Mouse (Mus musculus) right cerebral cortex, adult 2 months (tissue): ENCODE measurements around the gene Chd2.

Source experiments
- DNase-seq, 2 experiments: peaks; one replicate each; pipeline ENCODE4 v3.0.0; 2021 to 2022; ENCODE audit warnings: low spot score in 2 of 2

Chd2 gene

DNA sequence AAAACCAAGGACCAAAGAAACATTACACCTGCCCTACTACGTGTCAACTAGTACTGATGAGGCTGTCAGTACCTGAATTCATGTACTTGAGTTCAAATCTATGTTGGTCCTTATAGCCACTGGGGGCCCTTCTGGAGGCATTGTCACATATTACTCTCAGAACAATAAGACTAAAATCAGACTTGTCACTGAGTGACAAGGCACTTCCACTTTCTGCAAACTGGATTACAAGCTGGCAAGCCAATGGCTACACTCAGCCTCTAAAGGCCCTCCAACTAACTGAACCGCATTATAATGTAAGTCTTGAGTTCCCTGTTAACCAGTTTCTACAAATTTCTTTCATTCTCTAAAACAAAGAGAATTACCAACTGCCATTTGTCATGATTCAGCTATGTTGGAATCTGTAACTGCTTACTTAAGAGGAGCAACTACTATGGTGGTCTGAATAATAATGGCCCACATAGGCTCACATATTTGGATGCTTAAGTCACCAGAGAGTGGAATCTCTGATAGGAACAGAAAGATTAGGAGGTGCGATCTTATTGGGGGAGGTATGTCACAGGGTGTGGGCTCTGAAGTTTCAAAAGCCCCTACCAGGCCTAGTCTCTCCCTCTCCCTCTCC is 89.3 kb downstream of the Chd2 start:
- DNase-seq: no peak

DNA sequence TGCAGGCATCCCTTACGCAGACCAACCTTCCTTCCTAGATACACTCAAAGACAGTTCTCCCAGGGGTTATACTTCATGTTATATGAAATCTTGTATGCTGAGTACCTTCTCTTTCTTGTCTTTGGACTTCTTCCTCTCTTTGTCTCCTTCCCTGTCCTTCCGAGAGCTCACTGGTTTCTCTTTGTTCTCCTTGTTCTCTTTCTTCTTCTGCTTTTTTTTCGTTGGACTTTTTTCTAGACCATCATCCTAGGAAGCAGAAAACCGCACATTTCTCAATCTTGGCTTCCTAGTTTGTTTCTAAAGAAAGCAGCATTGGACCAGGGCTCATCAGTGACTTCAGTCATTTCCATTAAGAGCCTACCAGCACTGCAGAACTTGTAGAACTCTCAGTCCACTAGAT is 90.0 kb downstream of the Chd2 start:
- DNase-seq: no peak

DNA sequence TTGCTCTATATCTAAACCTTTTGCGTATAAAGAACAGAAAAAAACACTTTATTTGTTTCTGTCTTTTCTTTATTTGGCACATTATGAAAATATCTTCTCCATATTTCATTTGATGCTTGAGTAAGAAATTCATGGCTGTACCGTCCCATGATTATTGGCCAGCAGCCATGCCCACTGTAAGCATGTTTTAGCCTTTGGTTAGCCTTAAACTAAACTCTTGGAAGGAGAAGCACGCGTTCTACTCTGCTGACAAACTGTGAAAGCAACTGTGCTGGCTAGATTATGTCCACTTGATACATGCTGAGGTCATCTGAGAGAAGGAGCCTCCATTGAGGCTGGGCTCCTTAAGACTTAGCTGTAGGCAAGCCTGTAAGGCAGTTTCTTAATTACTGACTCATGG is 99.4 kb downstream of the Chd2 start:
- DNase-seq: no peak

DNA sequence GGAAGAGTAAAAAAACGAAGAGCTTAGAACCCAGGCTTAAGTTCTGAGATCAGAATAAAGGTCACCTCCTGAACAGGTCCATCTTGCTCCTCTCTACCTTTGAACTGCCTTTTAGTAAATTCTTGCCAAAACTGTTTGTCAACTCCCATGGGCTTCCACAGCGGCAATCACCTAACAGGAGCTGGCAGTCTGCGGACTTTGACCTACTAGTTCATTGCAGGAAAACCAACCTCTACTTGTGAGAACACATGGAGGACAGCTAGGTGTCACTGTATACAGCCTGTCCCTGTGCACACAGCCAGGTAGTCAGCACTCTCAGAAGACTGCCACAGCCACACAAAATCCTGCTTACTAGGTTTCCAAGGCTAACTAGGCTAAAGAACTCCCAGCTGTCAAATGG is 99.8 kb downstream of the Chd2 start:
- DNase-seq: no peak

DNA sequence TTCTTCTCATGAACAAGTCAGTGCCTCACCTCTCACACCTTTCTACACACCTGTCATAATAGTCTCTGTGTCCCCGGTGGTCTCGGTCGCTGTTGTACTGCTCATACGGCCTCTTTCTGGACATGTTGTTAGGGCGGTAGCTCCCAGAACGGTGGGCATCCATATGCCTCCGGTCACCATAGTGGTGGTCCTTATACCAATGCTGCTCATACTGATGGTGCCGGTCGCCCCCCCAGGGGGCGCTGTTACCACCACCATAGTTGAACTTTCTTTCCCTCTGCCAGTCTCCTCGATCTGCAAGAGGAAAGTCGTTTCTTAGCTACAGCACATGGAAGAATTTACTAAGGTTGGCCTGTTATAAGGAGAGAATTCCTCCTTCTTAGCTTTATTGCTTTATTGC is 105.9 kb downstream of the Chd2 start:
- DNase-seq: peak in 1 of 2 experiments; percentile 40

DNA sequence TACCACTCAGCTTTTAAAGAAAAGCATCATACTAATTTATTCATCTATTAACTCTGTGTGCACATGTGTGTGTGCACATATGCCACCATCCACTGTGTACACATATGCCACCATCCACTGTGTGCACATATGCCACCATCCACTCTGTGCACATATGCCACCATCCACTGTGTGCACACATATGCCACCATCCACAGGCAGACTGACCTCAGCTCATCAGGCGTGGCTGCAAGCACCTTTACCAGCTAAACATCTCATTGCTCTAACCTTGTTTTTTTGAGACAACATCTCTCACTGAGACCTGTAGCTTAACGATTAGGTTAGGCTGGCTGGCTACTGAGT is 107.3 kb downstream of the Chd2 start:
- DNase-seq: no peak

DNA sequence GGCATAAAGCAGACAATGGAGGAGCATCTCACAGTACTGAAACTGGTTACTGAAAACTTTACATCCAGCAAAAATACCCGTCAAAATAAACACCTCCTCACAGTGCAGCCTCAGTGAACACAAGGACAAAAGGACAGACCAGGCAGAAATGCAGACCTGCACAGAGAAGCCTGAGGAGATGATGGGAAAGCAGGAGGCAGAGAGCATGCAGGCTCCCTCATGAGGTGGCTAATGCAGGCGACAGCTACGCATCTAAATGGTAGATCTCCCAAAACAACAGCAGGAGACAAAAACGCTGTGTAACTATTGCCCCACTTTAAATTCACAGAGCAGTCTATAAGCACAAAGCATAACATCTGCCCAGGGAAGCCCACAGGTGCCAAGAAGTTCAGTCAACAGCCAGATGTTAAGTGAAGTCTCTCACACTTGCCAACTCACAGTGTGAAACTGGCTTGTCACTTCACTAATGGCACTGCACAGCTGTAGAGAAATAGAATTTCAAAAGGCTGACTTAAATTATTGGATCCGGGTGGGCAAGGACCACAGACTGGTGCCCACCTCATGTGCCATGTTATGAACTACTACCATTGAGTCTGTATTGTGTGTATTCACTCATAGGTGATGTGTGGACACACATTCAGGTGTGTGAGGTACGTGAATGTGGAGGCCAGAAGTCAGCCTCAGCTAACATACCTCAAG is 107.8 kb downstream of the Chd2 start:
- no peak for DNase-seq

DNA sequence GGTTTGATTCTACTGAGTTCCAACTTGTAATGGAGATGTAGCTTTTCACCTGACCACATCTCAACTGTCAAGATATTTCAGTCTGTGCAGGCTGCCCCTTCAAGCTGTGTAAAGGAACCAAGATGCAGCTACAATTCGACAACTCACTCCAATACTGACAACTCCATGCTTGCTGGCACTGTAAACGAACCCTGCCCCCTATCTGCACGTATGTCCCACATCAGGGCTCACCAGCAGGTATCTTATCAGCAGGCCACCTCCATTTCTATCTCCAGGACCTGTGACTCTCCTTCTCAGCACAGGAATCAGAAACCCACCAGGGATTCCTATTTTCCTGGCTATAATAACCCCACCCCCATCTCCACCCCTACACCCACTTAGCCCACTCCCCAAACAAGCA is 113.1 kb downstream of the Chd2 start:
- no peak for DNase-seq

DNA sequence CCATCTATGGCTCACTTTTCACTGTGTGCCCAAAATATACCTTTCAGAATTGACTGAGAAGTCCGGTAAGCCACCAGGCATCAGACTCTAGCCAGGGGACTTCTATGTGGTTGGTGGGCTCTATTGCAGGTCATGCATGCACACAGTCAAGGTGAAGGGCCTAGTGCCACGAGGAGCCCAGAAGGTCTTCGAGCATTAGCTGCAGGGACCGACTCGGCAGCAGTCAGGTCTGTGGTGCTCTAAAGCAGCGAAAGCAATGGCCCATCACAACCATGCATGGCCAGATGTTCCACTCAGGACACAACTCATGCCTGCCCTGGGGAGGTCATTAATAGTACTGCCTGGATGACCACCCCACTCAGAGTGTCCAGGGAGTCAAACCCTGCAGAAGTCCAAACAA is 113.8 kb downstream of the Chd2 start:
- DNase-seq: no peak

DNA sequence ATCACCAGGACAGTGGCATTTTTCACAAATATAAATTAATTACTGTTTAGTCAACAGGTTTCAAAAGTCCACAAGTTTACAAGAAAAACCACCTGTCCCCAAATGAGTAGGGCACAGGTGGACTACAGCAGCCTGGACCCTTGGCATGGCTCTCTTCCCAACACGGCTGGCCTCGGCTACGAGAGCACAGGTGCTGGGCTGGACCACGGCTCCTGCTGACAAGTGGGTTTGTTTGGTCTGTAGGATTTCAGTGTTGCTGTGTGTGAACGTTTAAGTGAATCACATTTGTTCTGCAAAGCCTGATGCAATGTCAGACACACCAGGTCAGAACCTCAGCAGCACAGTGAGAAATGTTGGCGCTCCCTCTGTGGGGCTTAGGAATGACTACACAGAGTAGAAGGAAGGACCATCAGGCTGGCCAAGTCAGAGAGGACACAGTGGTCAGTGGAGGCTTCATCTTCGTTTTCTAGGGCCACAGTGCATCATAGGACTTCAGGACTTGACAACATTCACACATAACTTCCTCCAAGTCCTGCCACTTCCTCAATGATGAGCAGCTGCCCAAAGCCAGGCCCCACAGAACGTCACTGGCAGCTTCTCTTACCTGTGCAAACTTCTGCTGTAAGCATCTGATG is 114.8 kb downstream of the Chd2 start:
- no peak for DNase-seq

DNA sequence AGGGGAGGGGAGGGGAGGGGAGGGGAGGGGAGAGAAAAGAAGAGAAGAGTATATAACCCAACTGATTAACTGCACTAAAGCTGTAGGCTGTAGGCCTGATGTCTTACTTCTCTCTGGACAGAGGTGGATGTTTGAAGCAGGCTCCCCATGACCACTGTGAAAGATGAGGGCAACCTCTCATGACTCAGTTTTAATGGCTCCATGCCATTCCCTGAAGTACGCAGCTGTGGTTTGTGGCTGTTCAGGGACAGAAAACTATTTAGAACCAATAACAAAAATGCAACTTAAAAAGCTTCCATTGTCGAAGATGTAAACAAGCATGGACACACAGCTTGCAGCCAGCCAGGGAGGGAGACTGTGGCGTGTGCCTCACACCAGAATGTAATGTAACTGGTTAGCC is 115.4 kb downstream of the Chd2 start:
- DNase-seq: no peak

DNA sequence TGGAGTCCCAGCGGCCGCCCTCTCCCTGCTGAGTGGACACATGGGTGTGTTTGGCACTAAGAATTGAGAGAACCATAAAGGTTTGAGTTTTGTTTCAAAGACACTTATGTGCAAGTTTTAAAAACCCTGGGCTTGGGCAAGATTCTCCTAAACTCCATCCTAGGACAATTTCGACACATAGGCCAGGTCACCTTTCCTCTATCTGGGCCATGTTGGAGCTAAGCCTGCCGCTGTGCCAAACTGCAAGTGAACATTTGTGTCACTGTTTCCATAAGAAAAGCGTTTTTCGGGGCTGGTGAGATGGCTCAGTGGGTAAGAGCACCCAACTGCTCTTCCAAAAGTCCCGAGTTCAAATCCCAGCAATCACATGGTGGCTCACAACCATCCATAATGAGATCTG is 116.2 kb downstream of the Chd2 start:
- no peak for DNase-seq

DNA sequence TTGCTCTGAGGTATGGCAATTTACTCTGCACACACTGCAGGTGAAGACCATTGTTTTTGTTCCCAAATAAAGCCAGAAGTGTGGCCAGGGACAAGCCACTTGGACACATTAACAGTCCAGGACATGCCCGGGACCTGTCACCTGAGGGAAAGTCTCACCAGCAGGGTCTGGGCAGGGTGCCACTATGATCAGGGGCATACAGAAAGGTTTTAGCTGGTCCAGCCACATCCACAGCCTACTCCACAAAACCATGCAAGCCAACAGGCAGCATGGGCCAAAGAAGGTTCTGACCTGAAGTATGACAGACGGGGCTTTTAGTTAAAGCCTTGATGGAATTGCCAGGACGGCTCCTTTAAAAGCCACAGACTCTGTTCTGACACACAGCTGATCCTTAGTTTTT is 116.9 kb downstream of the Chd2 start:
- no peak for DNase-seq

DNA sequence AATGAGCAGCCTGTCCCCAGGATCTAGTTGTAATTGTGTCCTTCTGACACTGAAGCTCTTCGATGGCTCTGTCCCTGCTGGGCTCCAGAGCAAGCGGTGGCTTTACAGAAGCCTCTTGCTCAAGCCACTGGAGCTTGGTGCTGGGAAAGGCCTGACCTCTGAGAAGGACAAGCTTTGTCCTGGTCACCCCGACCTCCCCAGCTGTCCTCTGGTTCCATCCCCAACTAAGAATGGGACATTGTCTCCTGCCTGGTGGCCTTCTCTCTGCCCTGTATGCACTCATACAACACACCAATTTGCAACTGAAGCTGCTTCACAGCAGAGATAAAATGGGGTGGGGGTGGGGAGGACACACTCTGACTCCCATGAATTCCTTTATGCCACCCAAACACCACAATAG is 117.4 kb downstream of the Chd2 start:
- no peak for DNase-seq

DNA sequence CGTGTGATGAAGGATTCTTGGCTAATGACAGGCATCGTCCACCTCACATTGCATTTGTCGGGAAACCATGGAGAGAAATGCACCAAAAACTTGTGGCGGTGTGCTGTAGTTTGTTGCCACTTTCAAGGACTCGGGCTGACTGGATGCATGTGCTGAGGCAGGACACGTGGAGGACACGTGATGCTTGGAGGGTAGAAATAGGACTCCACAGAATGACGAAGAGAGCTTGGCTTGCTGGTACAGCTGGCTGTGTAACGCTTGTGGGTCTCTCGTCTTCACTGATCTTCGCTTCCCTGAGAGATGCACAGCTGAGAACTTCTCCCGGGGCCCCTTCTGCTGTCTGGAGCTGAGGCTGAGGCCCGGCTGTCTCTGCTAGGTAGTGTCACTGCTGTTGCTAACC is 118.4 kb downstream of the Chd2 start:
- peak; percentile 73 to 79 for DNase-seq

DNA sequence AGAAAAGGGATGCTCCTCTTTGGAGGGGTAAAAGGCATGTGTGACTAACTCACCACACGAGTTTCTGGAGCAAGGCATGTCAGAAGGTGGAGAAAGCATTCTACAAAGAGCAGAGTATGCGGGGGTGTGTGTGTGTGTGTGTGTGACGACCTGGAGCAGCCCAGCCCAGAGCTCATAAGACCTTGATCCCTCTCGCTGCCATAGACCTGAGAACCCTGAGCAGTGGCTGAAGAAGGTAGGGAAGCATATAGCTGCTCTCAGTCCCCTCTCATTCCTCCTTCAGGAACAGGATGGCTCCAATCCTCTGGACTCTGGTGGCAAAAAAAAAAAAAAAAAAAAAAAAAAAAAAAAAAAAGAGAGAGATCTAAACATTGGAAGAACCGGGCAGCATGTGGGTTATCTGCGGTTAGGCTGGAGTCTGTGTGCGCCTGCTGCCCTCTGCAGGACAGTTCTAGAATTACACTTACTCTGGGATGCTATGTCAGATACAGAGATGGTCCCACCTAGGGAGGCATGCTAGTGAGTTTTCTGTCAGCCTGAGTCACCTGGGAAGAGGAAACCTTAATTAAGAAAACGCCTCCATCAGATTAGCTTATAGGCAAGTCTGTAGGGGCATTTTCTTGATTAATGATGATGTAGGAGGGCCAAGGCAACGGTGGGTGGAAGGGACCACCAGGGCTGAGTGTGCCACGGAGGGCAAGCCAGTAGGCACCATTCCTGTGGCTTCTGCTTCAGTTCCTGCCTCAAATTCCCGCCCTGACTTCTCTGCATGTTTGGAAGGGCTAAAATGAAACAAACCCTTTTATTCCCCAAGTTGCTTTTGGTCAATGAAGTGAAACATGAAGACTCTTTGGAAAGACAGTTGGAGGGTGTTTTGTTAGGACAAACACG is 119.2 kb downstream of the Chd2 start:
- DNase-seq: peak; percentile 92 to 94

DNA sequence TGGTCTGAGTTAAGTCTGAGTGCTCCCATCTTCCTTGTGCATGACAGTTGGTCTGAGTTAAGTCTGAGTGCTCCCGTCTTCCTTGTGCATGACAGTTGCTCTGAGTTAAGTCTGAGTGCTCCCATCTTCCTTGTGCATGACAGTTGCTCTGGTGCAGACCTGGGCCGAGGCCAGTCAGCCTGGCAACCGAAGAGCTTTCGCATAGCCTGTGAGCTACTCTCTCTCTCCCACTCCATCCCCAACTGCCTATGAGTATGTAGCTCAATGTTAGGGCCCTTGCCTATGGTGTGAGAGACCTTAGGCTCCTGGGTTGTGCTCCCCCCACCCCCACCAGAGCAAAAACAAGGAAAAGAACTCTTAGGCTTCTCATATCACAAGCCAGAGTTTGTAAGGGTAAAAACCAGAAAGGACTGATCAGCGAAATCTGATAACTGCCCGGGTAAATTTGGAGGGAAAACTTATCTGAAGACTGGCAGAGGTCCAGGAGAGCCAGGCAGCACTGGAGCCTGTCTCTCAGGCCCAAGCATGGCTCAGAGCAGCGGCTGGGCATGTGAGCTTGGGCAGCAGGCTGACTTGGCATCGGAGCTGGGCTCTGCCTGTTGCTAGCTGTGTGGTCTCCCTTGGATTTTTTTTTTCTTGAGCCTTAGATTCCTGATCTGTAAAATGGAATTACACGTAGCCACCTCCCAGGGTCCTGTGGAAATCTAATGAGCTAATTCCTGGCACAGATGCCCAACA is 120.2 kb downstream of the Chd2 start:
- no peak for DNase-seq

DNA sequence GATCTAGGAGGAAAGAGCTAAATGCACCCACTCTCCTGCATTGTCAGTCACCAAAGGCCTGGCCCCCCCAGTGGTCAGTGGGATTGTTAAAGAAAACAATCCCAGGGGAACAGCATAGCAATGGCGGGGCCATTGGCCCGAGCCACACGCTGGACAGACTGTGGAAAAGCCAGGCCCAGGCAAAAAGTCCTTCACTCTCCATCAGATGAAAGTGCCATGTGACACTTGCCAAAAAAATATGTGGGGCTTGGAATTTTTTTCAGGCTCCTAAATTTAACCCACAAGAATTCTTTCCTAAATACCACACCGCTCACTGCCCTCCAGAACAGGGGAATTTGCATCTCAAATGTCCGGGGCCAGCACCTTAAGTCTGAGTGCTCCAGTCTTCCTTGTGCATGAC is 120.8 kb downstream of the Chd2 start:
- DNase-seq: no peak

DNA sequence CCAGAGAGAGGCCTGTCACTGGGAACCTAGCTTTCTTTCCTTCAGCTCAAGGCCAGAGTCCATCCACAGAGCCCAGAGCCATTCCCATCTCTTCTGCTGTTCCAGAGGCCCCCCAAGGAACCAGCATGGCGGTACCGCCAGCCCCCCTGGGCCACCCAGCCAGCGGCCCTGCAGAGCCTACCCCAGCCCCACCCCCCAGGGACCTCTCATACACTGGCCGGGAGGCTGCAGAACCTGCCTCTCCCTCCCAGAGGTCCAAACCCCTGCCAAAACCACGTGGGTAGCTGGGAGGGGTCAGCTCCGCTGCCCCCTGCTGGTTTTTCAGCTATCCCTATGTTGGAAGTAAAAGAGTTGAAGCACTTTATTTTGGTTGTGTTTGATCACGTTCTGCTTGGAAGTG is 122.3 kb downstream of the Chd2 start:
- no peak for DNase-seq

DNA sequence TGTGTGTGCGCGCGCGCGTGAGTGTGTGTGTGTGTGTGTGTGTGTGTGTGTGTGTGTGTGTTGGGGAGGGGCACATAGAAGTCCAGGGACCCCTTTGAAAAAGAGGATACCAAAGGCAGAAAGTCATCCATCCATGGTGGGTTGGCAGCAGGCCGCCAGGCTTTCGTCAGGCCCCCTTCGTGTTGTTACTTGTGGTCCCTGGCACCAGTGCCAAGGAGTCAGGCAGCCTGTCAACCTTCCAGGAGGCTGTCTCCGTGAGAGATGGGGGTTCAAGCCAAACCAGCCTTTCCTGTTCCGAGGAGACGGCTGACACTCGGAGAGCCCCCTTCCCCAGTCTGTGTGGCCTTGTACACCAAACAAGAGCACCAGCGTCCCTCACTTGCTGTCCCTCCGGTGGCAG is 127.4 kb downstream of the Chd2 start:
- no peak for DNase-seq

DNA sequence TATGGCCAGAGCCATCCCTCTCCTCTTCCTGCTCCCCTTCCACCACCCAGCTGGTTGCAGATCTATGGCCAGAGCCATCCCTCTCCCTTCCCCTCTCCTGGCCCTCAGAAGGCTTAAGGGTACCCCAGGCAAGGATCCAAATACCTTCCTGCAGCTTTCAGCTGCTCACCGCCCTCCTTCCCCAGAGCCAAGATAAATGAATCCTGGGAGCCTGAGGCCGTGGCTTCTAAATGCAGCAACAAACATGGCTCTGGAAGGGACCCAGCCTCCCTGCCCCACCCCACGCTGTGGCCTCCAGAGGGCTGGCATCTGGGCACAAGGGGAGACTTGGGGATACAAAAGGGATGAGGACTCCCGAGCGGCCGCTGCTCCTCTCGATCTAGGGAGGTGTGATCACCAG is 129.2 kb downstream of the Chd2 start:
- no peak for DNase-seq

DNA sequence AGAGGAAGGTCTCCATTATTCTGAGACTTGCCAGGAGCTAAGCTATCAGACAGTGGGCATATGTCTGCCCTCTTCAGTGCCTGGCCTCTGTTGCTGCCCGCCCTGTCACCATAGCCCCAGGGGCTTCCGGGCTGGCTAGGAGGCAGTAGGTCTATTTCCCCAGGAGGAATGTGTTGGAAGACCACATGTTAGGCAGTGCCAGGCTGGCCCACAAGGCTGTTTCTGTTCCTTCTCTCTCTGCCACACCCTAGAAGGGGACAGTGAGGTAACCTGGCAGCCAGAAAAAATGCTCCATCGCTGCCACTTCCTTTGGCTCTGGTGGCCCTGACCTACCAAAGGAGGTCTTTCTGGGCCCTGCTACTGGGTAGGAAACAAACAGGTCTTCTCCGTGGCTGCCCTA is 129.6 kb downstream of the Chd2 start:
- DNase-seq: no peak
